Mouse (Mus musculus): Measurements from ENCODE around the gene Olfr203.
"Not testable (repeated sequence)": the region's sequence is repeated elsewhere in the genome, so short reads cannot be mapped to it uniquely, and the experiment has no call there.

Olfr203 gene

DNA sequence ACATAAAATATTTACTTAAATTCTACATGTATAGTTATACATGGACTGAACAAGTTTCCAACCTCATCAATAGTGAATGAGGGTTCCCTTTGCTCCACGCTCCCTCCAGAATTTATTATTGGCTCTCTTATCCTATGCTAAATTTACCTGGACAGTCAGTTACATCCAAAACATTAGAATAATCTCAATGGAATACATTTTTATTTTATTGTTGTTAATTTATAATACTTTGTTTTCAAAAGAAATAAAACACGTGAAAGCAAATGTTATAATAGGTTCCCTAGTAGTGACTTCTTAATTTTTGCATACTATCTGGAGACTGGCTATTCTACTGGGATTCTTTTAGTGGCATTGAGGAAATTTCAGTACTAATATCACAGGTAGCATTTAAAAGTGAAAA lies at the start of gene Olfr203:
Gene Olfr203 (plus strand): TSS at position 301 of the 400 bp plus-strand sequence.
- DNase-seq, result no peak

GRCm38 (mm10) chr16:59249684-59250083 lies 49.0 kb upstream of the Olfr203 start:
- DNase-seq, result no peak

- DNase-seq, result not testable (repeated sequence)
These were observed 29.6 kb upstream of the Olfr203 start for GRCm38 (mm10) chr16:59269097-59269496.

DNA sequence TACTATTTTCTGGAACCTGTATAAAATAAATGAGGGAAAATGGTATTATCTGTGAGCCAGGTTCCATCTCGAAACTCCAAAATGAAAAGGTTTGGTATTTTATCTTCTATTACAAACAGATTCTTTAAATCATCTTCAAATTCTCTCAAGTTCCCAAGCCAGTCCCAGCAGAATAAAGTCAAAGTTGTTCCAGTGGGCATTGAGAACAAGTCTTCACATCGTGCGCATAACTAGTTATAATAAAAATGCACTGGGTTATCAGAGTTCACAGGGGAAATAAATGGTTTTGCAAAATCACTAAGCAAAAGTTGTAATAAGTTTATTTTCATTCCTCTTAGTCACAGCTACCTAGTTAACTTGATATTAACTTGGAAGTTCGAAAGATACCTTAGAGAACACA lies 26.1 kb upstream of the Olfr203 start, which contains the start of gene Olfr201:
Gene Olfr201 (minus strand): TSS at position 101 of the 400 bp plus-strand sequence.
- DNase-seq, result not testable (repeated sequence)

DNA sequence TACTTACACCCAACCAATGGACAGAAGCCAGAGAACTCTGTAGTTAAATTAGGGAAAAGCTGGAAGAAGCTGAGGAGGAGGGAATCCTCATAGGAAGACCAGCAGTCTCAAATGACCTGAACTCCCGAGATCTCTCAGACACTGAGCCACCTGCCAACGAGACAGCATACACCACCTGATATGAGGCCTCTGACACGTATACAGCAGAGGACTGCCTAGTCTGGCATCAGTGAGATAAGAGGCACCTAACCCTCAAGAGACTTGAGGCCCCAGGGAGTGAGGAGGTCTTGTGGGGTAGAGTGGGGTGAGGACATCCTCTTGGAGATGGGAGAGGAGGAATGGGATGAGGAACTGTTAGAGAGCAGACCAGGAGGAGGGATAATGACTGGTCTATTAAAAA lies 18.1 kb upstream of the Olfr203 start:
- no peak for DNase-seq

DNA sequence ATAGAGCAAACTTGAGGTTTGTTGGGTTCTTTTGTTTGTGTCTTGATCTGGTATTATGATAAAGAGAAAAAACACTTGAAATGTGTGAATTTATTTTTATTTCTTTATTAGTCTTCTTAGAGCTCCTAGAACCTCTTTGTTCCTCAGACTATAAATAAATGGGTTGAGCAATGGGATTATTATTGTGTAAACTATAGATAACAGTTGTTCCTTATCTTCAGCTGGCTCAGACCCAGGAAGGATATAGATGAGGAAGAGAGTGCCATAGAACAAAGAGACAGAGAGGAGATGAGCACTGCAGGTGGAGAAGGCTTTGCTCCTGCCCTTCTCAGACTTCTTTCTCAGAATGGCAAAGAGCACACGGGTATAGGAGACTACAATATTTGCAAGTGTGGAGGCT lies 15.2 kb upstream of the Olfr203 start:
- DNase-seq, result no peak

DNA sequence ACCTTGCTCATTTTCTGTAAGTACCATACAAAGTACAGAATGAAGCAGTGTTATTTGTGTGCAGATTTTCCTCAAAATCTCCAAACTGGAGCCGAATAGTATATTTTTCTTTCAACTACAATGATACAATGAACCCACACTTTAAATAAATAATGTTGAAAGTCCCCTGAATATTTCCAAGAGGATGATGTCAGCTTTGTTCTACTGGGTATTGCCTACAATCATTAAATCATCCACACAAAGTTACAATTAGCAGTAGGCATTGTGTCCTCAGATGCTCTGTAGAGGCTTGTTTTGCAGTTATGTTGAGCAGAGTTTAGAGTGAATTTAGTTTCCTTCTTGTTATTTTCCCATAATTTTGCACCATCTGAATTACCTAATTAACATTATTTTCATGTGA lies 12.0 kb upstream of the Olfr203 start, which contains the start of gene Olfr202:
Gene Olfr202 (minus strand): TSS at position 101 of the 400 bp plus-strand sequence.
- no peak for DNase-seq

DNA sequence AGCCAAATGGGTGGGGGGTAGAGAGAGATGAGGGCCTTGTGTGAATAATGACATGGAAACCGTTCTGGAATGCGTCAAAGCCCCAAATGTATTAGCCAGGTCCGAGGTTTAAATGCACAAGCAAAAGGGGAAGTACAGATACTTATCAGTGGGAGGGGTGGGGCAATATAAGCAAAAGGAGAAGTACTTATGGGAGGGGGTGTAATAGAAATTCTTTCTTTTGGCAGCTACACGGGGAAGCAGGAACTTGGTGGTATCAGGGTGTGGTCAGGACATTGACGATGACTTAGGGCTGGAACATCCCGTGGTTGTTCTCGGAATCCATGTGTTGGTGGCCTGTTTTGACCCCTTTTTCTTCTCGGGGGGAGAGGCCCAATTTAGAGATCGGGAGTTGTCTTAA lies 11.1 kb upstream of the Olfr203 start:
- DNase-seq, result not testable (repeated sequence)

- DNase-seq, result no peak
These were observed 19.5 kb downstream of the Olfr203 start, which contains the start of gene Olfr204 for GRCm38 (mm10) chr16:59318148-59318547. Gene Olfr204, minus strand, starts transcription at chr16:59318248.

GRCm38 (mm10) chr16:59323262-59323661 lies 24.6 kb downstream of the Olfr203 start:
- DNase-seq, result not testable (repeated sequence)

DNA sequence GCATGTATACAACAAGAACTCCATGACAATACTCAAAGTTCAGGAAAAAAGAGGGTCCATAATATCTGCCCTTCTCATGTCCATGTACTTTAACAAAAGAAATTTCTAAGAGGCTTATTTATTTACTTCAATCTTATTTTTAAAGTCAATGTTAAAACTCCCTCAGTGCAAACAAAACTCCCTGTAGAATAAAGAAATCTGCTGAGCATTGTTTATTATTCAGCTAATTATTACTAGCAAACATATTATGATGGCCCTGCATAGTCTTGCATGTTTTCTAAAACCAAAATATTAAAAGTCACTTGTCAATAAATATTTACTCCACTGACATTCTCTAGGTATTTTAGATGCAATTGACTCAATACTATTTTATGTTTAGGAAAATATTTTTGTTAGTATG lies 32.4 kb downstream of the Olfr203 start, which contains the start of gene Olfr205:
Gene Olfr205 (minus strand): TSS at position 101 of the 400 bp plus-strand sequence.
- DNase-seq, result no peak

GRCm38 (mm10) chr16:59349146-59349545 lies 50.5 kb downstream of the Olfr203 start, which contains the start of gene Olfr206:
Gene Olfr206, minus strand, starts transcription at chr16:59349246.
- DNase-seq, result no peak

All from cerebellum, adult 9-11 months (tissue).